Mouse (Mus musculus) embryonic facial prominence, embryonic 15.5 days (tissue): Measurements from ENCODE around the gene Socs2. TPM values are rescaled to one million over a fixed set of nuclear protein-coding genes. Genes with fewer than 3 reads are reported as not detected.
A peak's percentile ranks its signal among the peaks of the same experiment; 100 is the strongest.

Source experiments
- ATAC-seq: fragments of 200-750 bp; cut with Nextera tagmentation; 2 replicates; pipeline ENCODE4 v1.8.0; 2017; ENCODE audit warnings: low read depth, moderate TSS enrichment; ENCODE audit not compliant: insufficient number of reproducible peaks, low FRiP score, low TSS enrichment
- H3K27ac ChIP-seq: fragments of 300-500 bp; sonication (generic); replicated peaks from 2 replicates; pipeline ENCODE4 v1.5.1; 2015; ENCODE audit warnings: mild to moderate bottlenecking, inconsistent platforms
- H3K27me3 ChIP-seq: fragments of 300-500 bp; sonication (generic); 2 replicates; pipeline ENCODE4 v1.6.1; 2015; ENCODE audit warnings: inconsistent platforms
- H3K36me3 ChIP-seq: fragments of 300-500 bp; sonication (generic); 2 replicates; pipeline ENCODE4 v1.6.1; 2015; ENCODE audit warnings: mild to moderate bottlenecking, inconsistent platforms
- H3K4me1 ChIP-seq: fragments of 300-500 bp; sonication (generic); 2 replicates; pipeline ENCODE4 v1.6.1; 2015; ENCODE audit warnings: inconsistent platforms
- H3K4me2 ChIP-seq: fragments of 300-500 bp; sonication (generic); replicated peaks from 2 replicates; pipeline ENCODE4 v1.6.1; 2015; ENCODE audit warnings: mild to moderate bottlenecking, inconsistent platforms
- H3K4me3 ChIP-seq: fragments of 300-500 bp; sonication (generic); replicated peaks from 2 replicates; pipeline ENCODE4 v1.5.1; 2015; ENCODE audit warnings: mild to moderate bottlenecking, inconsistent platforms
- H3K9ac ChIP-seq: fragments of 300-500 bp; sonication (generic); 2 replicates; pipeline ENCODE4 v1.6.1; 2015; ENCODE audit warnings: inconsistent platforms
- H3K9me3 ChIP-seq: fragments of 300-500 bp; sonication (generic); replicated peaks from 2 replicates; pipeline ENCODE4 v1.6.1; 2016; ENCODE audit warnings: inconsistent platforms
- WGBS: fragments of 180-500 bp; shearing (Covaris S2); methylation state at CpG from one replicate; pipeline ENCODE4 v1.1.7; 2015; 5-methylcytosine and 5-hydroxymethylcytosine counted together
- polyA plus RNA-seq: library from polyadenylated mRNA; unstranded; fragments of >200 nt; fragmentation: Nextera tagmentation; extraction: Ambion mirVana; gene quantifications from 2 replicates; pipeline ENCODE4 v1.2.1, GENCODE M21; 2015

Gene Socs2
- polyA plus RNA-seq: 64.9 and 74.6 TPM in 2 replicates

- Histone ChIP-seq H3K4me1 (peaks cover 30% of the 10 kb centered on the region), H3K4me2 (peak within 1 kb of the TSS; percentile 98), H3K36me3 (no peaks in the 10 kb centered on the region), H3K27ac (peak within 1 kb of the TSS; percentile 90), H3K27me3 (no peaks in the 10 kb centered on the region; the same call in 1 of the 2 replicates), H3K9ac (peak within 1 kb of the TSS; percentile 62), H3K4me3 (peak within 1 kb of the TSS; percentile 79), H3K9me3 (no peaks in the 10 kb centered on the region)
- ATAC-seq: peak; percentile 87
- WGBS: under 1% methylated on average over 66 of the region's 66 CpGs
Observed at GRCm38 (mm10) chr10:95416685-95417495, at the start of gene Socs2. Gene Socs2 (minus strand): TSS chr10:95417180.

- Histone ChIP-seq H3K9me3 (no peaks in the 10 kb centered on the region), H3K27ac (no peak overlapping the region), H3K4me2 (no peak overlapping the region), H3K4me1 (no peaks in the 10 kb centered on the region), H3K4me3 (no peak overlapping the region), H3K36me3 (no peaks in the 10 kb centered on the region), H3K27me3 (no peaks in the 10 kb centered on the region), H3K9ac (no peak overlapping the region)
- 43% methylated on average over 4 of the region's 4 CpGs for WGBS
- ATAC-seq: no peak
Observed at GRCm38 (mm10) chr10:95465485-95465896, 48.5 kb upstream of the Socs2 start.

GRCm38 (mm10) chr10:95464527-95464926, 47.5 kb upstream of the Socs2 start:
- H3K36me3 ChIP-seq: no peaks in the 10 kb centered on the region
- 78% methylated on average over 6 of the region's 6 CpGs for WGBS

GRCm38 (mm10) chr10:95462231-95462630, 45.3 kb upstream of the Socs2 start:
- Histone ChIP-seq H3K27me3 (no peaks in the 10 kb centered on the region), H3K9ac (no peak overlapping the region), H3K36me3 (no peaks in the 10 kb centered on the region), H3K9me3 (no peaks in the 10 kb centered on the region), H3K4me3 (no peak overlapping the region), H3K4me1 (no peaks in the 10 kb centered on the region), H3K4me2 (no peak overlapping the region), H3K27ac (no peak overlapping the region)
- 68% methylated on average over 1 of the region's 1 CpGs for WGBS
- no peak for ATAC-seq

More at GRCm38 (mm10) chr10:95464527-95464926, 47.5 kb upstream of the Socs2 start:
- Histone ChIP-seq H3K4me1 (no peaks in the 10 kb centered on the region), H3K4me3 (no peak overlapping the region), H3K9ac (no peak overlapping the region), H3K4me2 (no peak overlapping the region), H3K27ac (no peak overlapping the region), H3K27me3 (no peaks in the 10 kb centered on the region), H3K9me3 (no peaks in the 10 kb centered on the region)
- ATAC-seq: no peak

- H3K27me3 ChIP-seq: no peaks in the 10 kb centered on the region
- 62% methylated on average over 4 of the region's 4 CpGs for WGBS
- H3K4me1 ChIP-seq: no peaks in the 10 kb centered on the region
- no peak for ATAC-seq
- no peaks in the 10 kb centered on the region for H3K36me3 ChIP-seq
- H3K9me3 ChIP-seq: no peaks in the 10 kb centered on the region
- H3K4me2 ChIP-seq: no peak overlapping the region
- no peak overlapping the region for H3K4me3 ChIP-seq
- no peak overlapping the region for H3K27ac ChIP-seq
- H3K9ac ChIP-seq: no peak overlapping the region
Observed at GRCm38 (mm10) chr10:95461053-95461553, 44.1 kb upstream of the Socs2 start.

GRCm38 (mm10) chr10:95458050-95458806, 41.2 kb upstream of the Socs2 start:
- no peak overlapping the region for H3K9ac ChIP-seq
- H3K27me3 ChIP-seq: no peaks in the 10 kb centered on the region
- no peaks in the 10 kb centered on the region for H3K4me1 ChIP-seq
- no peak overlapping the region for H3K4me2 ChIP-seq
- H3K27ac ChIP-seq: no peak overlapping the region
- 61% methylated on average over 9 of the region's 9 CpGs for whole genome bisulfite sequencing
- H3K4me3 ChIP-seq: no peak overlapping the region
- no peak for ATAC-seq
- H3K36me3 ChIP-seq: no peaks in the 10 kb centered on the region
- no peaks in the 10 kb centered on the region for H3K9me3 ChIP-seq

- Histone ChIP-seq H3K9me3 (no peaks in the 10 kb centered on the region), H3K4me3 (no peak overlapping the region), H3K9ac (no peak overlapping the region), H3K27ac (no peak overlapping the region), H3K4me2 (no peak overlapping the region), H3K36me3 (no peaks in the 10 kb centered on the region), H3K27me3 (no peaks in the 10 kb centered on the region), H3K4me1 (no peaks in the 10 kb centered on the region)
- 84% methylated on average over 8 of the region's 8 CpGs for WGBS
- no peak for ATAC-seq
Observed at GRCm38 (mm10) chr10:95457367-95458049, 40.5 kb upstream of the Socs2 start.

- 53% methylated on average over 2 of the region's 2 CpGs for WGBS
- H3K4me2 ChIP-seq: no peak overlapping the region
- no peak for ATAC-seq
Observed at GRCm38 (mm10) chr10:95456103-95456502, 39.1 kb upstream of the Socs2 start.

GRCm38 (mm10) chr10:95453282-95453681, 36.3 kb upstream of the Socs2 start:
- no peak for ATAC-seq
- 85% methylated on average over 5 of the region's 5 CpGs for WGBS
- H3K27ac ChIP-seq: no peak overlapping the region
- H3K27me3 ChIP-seq: no peaks in the 10 kb centered on the region
- no peaks in the 10 kb centered on the region for H3K4me1 ChIP-seq
- no peak overlapping the region for H3K4me3 ChIP-seq
- H3K36me3 ChIP-seq: no peaks in the 10 kb centered on the region
- H3K9me3 ChIP-seq: no peaks in the 10 kb centered on the region
- H3K9ac ChIP-seq: no peak overlapping the region
- H3K4me2 ChIP-seq: no peak overlapping the region

More at GRCm38 (mm10) chr10:95456103-95456502, 39.1 kb upstream of the Socs2 start:
- Histone ChIP-seq H3K27ac (no peak overlapping the region), H3K9ac (no peak overlapping the region), H3K36me3 (no peaks in the 10 kb centered on the region), H3K4me1 (no peaks in the 10 kb centered on the region), H3K9me3 (no peaks in the 10 kb centered on the region), H3K27me3 (no peaks in the 10 kb centered on the region), H3K4me3 (no peak overlapping the region)

- Histone ChIP-seq H3K9ac (no peak overlapping the region), H3K27ac (no peak overlapping the region), H3K9me3 (no peaks in the 10 kb centered on the region), H3K36me3 (no peaks in the 10 kb centered on the region), H3K4me1 (no peaks in the 10 kb centered on the region), H3K27me3 (no peaks in the 10 kb centered on the region), H3K4me2 (no peak overlapping the region), H3K4me3 (no peak overlapping the region)
- no peak for ATAC-seq
- 83% methylated on average over 6 of the region's 6 CpGs for WGBS
Observed at GRCm38 (mm10) chr10:95449033-95449432, 32.1 kb upstream of the Socs2 start.

GRCm38 (mm10) chr10:95447954-95448353, 31.0 kb upstream of the Socs2 start:
- Histone ChIP-seq H3K4me2 (no peak overlapping the region), H3K27me3 (no peaks in the 10 kb centered on the region), H3K27ac (no peak overlapping the region), H3K36me3 (no peaks in the 10 kb centered on the region), H3K9me3 (no peaks in the 10 kb centered on the region), H3K9ac (no peak overlapping the region), H3K4me1 (no peaks in the 10 kb centered on the region), H3K4me3 (no peak overlapping the region)
- WGBS: 90% methylated on average over 16 of the region's 16 CpGs
- ATAC-seq: no peak
